Mouse (Mus musculus): ENCODE results near the gene Wdr31. TPM values are rescaled to one million over a fixed set of nuclear protein-coding genes. Genes with fewer than 3 reads are reported as not detected.

Gene Wdr31
- polyA plus RNA-seq, 1 experiment: not detected

DNA sequence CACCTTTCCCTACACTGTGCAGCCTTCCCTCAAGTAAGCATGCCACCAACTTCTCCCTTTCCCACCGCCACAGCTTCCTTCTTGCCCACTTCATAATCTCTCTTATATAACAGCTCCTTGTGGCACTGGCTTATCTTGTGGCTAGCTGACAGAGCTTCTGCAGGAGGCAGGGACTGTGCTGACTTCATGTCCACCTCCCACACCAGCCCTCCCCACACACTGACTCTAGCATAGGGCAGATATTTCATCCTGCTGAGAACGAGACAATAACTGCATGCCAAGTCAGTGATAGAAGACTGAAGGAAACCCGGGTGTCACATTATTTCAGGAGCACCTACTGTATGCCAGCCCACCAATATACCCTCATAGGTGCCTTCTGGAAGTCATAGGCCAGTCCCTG lies 44.8 kb upstream of the Wdr31 start:
- Histone ChIP-seq H3K27ac (ENCODE audit: insufficient read depth, low read depth, low read length) (no peak overlapping the region), H3K4me1 (ENCODE audit: control insufficient read depth, insufficient read depth, low read length) (peaks cover 20% of the 10 kb centered on the region), H3K4me3 (ENCODE audit: insufficient read depth, low read depth, low read length) (no peak overlapping the region)
- TF ChIP-seq CTCF (IDR thresholded peaks at IDR 0.05; ENCODE audit: insufficient read depth, low read depth, low read length) (no peak), POLR2A (IDR thresholded peaks at IDR 0.05; ENCODE audit: insufficient read depth, low read depth, low read length) (no peak)
- 80% methylated on average over 3 of the region's 3 CpGs for WGBS

- WGBS: 82% methylated on average over 7 of the region's 7 CpGs
Measured at GRCm38 (mm10) chr4:62514995-62515394, 44.3 kb upstream of the Wdr31 start.

DNA sequence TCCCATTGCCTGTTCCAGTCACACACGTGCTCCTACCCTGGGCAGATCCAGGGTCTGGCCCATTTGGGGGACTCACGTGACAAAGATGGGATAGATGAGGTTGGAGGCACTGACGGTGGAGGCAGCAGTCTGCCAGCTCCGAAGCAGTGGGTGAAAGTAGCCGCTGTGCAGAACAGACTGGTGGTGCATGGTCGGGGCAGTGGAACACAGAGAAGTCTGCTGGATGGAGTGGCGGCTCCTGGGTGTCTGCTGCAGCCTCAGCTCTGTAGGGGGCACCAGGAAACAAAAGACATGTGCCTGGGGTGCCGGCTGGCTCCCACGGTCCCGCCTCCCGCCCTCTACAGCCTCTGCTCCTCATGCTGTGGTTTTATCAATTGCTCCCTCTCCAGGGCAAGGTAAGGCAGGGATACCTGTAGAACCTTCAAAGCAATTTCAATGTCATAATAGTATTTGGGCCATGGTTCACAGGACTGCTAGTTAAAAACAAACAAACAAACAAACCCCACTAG lies 43.4 kb upstream of the Wdr31 start:
- H3K4me3 ChIP-seq (ENCODE audit: insufficient read depth, low read depth, low read length): no peak overlapping the region
- WGBS: 44% methylated on average over 11 of the region's 11 CpGs
- TF ChIP-seq CTCF (IDR thresholded peaks at IDR 0.05; ENCODE audit: insufficient read depth, low read depth, low read length) (no peak), POLR2A (IDR thresholded peaks at IDR 0.05; ENCODE audit: insufficient read depth, low read depth, low read length) (no peak)
- peaks cover 24% of the 10 kb centered on the region for H3K4me1 ChIP-seq (ENCODE audit: control insufficient read depth, insufficient read depth, low read length)
- H3K27ac ChIP-seq (ENCODE audit: insufficient read depth, low read depth, low read length): no peak overlapping the region

More at GRCm38 (mm10) chr4:62514995-62515394, 44.3 kb upstream of the Wdr31 start:
- Histone ChIP-seq H3K4me3 (ENCODE audit: insufficient read depth, low read depth, low read length) (no peak overlapping the region), H3K4me1 (ENCODE audit: control insufficient read depth, insufficient read depth, low read length) (peaks cover 20% of the 10 kb centered on the region), H3K27ac (ENCODE audit: insufficient read depth, low read depth, low read length) (no peak overlapping the region)
- TF ChIP-seq POLR2A (IDR thresholded peaks at IDR 0.05; ENCODE audit: insufficient read depth, low read depth, low read length) (no peak), CTCF (IDR thresholded peaks at IDR 0.05; ENCODE audit: insufficient read depth, low read depth, low read length) (no peak)

- WGBS: 70% methylated on average over 11 of the region's 11 CpGs
- Histone ChIP-seq H3K4me3 (ENCODE audit: insufficient read depth, low read depth, low read length) (no peak overlapping the region), H3K27ac (ENCODE audit: insufficient read depth, low read depth, low read length) (no peak overlapping the region), H3K4me1 (ENCODE audit: control insufficient read depth, insufficient read depth, low read length) (peaks cover 12% of the 10 kb centered on the region)
- no peak for TF ChIP-seq CTCF (IDR thresholded peaks at IDR 0.05; ENCODE audit: insufficient read depth, low read depth, low read length)
- no peak for TF ChIP-seq POLR2A (IDR thresholded peaks at IDR 0.05; ENCODE audit: insufficient read depth, low read depth, low read length)
Measured at GRCm38 (mm10) chr4:62509946-62510345, 39.2 kb upstream of the Wdr31 start.

DNA sequence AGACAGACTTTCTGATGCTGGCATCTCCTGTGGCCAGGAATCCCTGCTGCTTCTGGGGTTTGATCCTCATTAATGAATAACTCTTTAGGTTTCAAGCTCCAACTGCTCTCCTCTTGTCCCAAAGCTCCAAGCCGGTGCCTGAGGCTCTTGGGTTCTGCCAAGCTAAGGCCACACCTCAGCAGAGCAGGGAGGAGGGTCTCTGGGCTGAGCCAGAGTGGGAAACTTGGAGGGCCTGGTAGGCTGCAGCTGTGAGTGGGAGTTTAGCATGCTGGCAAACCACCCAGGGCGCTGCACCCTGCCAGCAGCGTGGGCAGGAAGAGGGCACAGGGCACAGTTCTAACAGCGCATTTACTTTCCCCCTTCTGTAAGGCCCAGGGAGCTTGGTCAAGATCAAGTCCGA lies 38.1 kb upstream of the Wdr31 start:
- no peak overlapping the region for H3K27ac ChIP-seq (ENCODE audit: insufficient read depth, low read depth, low read length)
- peaks cover 9% of the 10 kb centered on the region for H3K4me1 ChIP-seq (ENCODE audit: control insufficient read depth, insufficient read depth, low read length)
- no peak overlapping the region for H3K4me3 ChIP-seq (ENCODE audit: insufficient read depth, low read depth, low read length)
- 51% methylated on average over 5 of the region's 5 CpGs for WGBS
- TF ChIP-seq POLR2A (IDR thresholded peaks at IDR 0.05; ENCODE audit: insufficient read depth, low read depth, low read length): no peak
- TF ChIP-seq CTCF (IDR thresholded peaks at IDR 0.05; ENCODE audit: insufficient read depth, low read depth, low read length): no peak

- TF ChIP-seq CTCF (IDR thresholded peaks at IDR 0.05; ENCODE audit: insufficient read depth, low read depth, low read length) (no peak), POLR2A (IDR thresholded peaks at IDR 0.05; ENCODE audit: insufficient read depth, low read depth, low read length) (no peak)
- H3K4me1 ChIP-seq (ENCODE audit: control insufficient read depth, insufficient read depth, low read length): peaks cover 12% of the 10 kb centered on the region
- no peak overlapping the region for H3K27ac ChIP-seq (ENCODE audit: insufficient read depth, low read depth, low read length)
- WGBS: 71% methylated on average over 2 of the region's 2 CpGs
- H3K4me3 ChIP-seq (ENCODE audit: insufficient read depth, low read depth, low read length): no peak overlapping the region
Measured at GRCm38 (mm10) chr4:62506798-62507197, 36.1 kb upstream of the Wdr31 start.

DNA sequence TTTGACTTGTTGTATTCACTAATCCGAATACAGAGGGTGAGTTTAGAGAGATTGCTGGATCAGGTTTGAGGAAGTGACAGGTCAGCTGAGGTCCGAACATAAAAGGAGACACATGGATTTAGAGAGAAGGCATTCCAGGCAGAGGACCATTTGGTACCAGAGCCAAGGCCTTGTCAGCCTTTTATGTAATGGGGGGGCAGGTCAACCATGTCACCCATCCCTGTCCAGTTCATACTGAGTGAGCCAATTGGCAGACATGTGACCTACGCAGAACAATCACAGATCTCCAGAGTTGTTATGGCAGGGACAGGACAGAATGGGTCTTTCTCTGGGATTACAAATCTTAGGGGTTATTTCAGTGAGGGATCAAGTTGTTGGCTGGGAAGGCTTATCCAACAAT lies 35.3 kb upstream of the Wdr31 start:
- H3K27ac ChIP-seq (ENCODE audit: insufficient read depth, low read depth, low read length): no peak overlapping the region
- TF ChIP-seq CTCF (IDR thresholded peaks at IDR 0.05; ENCODE audit: insufficient read depth, low read depth, low read length) (no peak), POLR2A (IDR thresholded peaks at IDR 0.05; ENCODE audit: insufficient read depth, low read depth, low read length) (no peak)
- H3K4me3 ChIP-seq (ENCODE audit: insufficient read depth, low read depth, low read length): no peak overlapping the region
- WGBS: 82% methylated on average over 3 of the region's 3 CpGs
- H3K4me1 ChIP-seq (ENCODE audit: control insufficient read depth, insufficient read depth, low read length): peaks cover 16% of the 10 kb centered on the region

DNA sequence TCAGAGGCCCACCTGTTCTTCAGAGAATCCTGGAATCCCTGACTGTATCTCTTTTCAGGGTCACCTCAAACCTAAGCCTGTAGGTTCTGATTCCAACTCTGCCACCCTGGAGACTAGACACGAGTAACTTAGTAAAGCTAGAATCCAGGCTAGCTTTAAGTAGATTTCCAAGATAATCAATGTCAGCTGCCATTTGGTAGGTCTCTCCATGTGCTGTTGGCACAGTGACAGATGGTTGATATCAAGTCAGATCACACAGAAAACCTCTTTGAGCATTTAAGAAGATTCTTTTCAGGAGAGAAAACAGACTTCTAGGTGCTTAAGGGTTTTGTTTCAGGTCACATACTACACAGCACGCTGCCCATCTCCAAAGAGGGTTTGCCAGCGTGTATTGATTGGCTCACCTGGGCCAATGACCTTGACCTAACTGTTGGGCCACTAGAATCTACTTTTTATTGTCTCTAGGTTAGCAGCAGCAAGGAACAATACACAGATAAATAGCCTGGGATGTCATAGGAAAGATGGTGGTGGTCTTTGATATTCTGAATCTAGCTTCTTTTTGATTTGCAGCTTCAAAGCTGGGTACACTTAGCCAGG lies 32.8 kb upstream of the Wdr31 start, which contains the start of gene Hdhd3:
Gene Hdhd3, minus strand, starts transcription at position 94 of the 597 bp plus-strand sequence.
- peaks cover 8% of the 10 kb centered on the region; the same call in 1 of the 2 replicates for H3K4me1 ChIP-seq (ENCODE audit: control insufficient read depth, insufficient read depth, low read length)
- WGBS: 77% methylated on average over 3 of the region's 3 CpGs
- H3K27ac ChIP-seq (ENCODE audit: insufficient read depth, low read depth, low read length): peak within 1 kb of the TSS; percentile 94
- H3K4me3 ChIP-seq (ENCODE audit: insufficient read depth, low read depth, low read length): peak within 1 kb of the TSS; percentile 99
- TF ChIP-seq POLR2A (IDR thresholded peaks at IDR 0.05; ENCODE audit: insufficient read depth, low read depth, low read length) (no peak), CTCF (IDR thresholded peaks at IDR 0.05; ENCODE audit: insufficient read depth, low read depth, low read length) (no peak)

DNA sequence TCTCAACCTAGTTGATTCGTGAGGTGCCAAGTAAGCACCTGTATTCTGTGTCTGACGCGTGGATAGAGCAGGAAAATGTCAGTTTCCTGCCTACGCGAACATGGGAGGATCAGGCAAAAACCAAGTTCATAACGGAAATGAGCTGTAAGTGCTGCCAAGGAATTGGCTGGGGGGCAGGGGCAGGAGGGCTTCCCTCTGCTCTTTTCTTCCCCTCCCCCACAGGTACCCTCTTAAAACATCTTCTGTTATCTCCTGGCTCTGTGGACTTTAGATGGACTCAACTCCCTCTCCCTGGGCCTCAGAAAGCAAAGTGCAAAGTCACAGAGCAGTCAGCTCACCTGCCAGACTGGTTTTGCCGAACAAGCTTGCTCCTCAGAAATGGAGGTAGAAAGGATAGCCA lies 32.3 kb upstream of the Wdr31 start:
- WGBS: 83% methylated on average over 7 of the region's 7 CpGs
- Histone ChIP-seq H3K27ac (ENCODE audit: insufficient read depth, low read depth, low read length) (no peak overlapping the region), H3K4me1 (ENCODE audit: control insufficient read depth, insufficient read depth, low read length) (peaks cover 8% of the 10 kb centered on the region; the same call in 1 of the 2 replicates), H3K4me3 (ENCODE audit: insufficient read depth, low read depth, low read length) (no peak overlapping the region)
- TF ChIP-seq CTCF (IDR thresholded peaks at IDR 0.05; ENCODE audit: insufficient read depth, low read depth, low read length) (no peak), POLR2A (IDR thresholded peaks at IDR 0.05; ENCODE audit: insufficient read depth, low read depth, low read length) (no peak)
